Mouse (Mus musculus) mature B cell (primary cell): ENCODE measurements around the gene Ptpn18.

Source experiments
- in situ Hi-C: fragments of 300-500 bp; cut with MboI; formaldehyde crosslinking; loops from 2 replicates; pipeline ENCODE4 v1.14.3; 2019

Gene Ptpn18

GRCm38 (mm10) chr1:34459284-34460060 is at the start of gene Ptpn18:
Ptpn18 (plus strand) TSS chr1:34459762.
- in situ Hi-C loops, result no loop called here

GRCm38 (mm10) chr1:34428466-34428865 is 31.1 kb upstream of the Ptpn18 start:
- in situ Hi-C loops, result loop anchor here (25.0 kb wide), 1 partner anchor 434 kb away; no protein-coding TSS in a partner anchor

- in situ Hi-C loops, result loop anchor here (25.0 kb wide), 1 partner anchor 433 kb away; no protein-coding TSS in a partner anchor
These were observed 30.3 kb upstream of the Ptpn18 start for GRCm38 (mm10) chr1:34429281-34429680.

GRCm38 (mm10) chr1:34430981-34431380 is 28.6 kb upstream of the Ptpn18 start:
- in situ Hi-C loops, result loop anchor here (25.0 kb wide), 1 partner anchor 431 kb away; no protein-coding TSS in a partner anchor

GRCm38 (mm10) chr1:34431431-34431830 is 28.1 kb upstream of the Ptpn18 start:
- in situ Hi-C loops, result loop anchor here (25.0 kb wide), 1 partner anchor 431 kb away; no protein-coding TSS in a partner anchor

- in situ Hi-C loops, result loop anchor here (25.0 kb wide), 1 partner anchor 430 kb away; no protein-coding TSS in a partner anchor
These were observed 27.2 kb upstream of the Ptpn18 start for GRCm38 (mm10) chr1:34432411-34432775.

- in situ Hi-C loops, result loop anchor here (25.0 kb wide), 1 partner anchor 429 kb away; no protein-coding TSS in a partner anchor
These were observed 26.6 kb upstream of the Ptpn18 start for GRCm38 (mm10) chr1:34432776-34433481.

GRCm38 (mm10) chr1:34433891-34434521 is 25.6 kb upstream of the Ptpn18 start:
- in situ Hi-C loops, result loop anchor here (25.0 kb wide), 1 partner anchor 428 kb away; no protein-coding TSS in a partner anchor

GRCm38 (mm10) chr1:34434660-34435160 is 24.9 kb upstream of the Ptpn18 start:
- in situ Hi-C loops, result loop anchor here (25.0 kb wide), 1 partner anchor 428 kb away; no protein-coding TSS in a partner anchor

- in situ Hi-C loops, result loop anchor here (25.0 kb wide), 1 partner anchor 427 kb away; no protein-coding TSS in a partner anchor
These were observed 24.0 kb upstream of the Ptpn18 start for GRCm38 (mm10) chr1:34435371-34436120.

GRCm38 (mm10) chr1:34436374-34436773 is 23.2 kb upstream of the Ptpn18 start:
- in situ Hi-C loops, result loop anchor here (25.0 kb wide), 1 partner anchor 426 kb away; no protein-coding TSS in a partner anchor

- in situ Hi-C loops, result loop anchor here (25.0 kb wide), 1 partner anchor 425 kb away; no protein-coding TSS in a partner anchor
These were observed 22.2 kb upstream of the Ptpn18 start for GRCm38 (mm10) chr1:34437366-34437765.

GRCm38 (mm10) chr1:34438381-34439051 is 21.0 kb upstream of the Ptpn18 start:
- in situ Hi-C loops, result loop anchor here (25.0 kb wide), 1 partner anchor 424 kb away; no protein-coding TSS in a partner anchor

GRCm38 (mm10) chr1:34439215-34439960 is 20.2 kb upstream of the Ptpn18 start, which contains the start of the genes Ccdc115 and Imp4:
Ccdc115 (minus strand) TSS chr1:34439672.
Imp4 (plus strand) TSS chr1:34439851.
- in situ Hi-C loops, result loop anchor here (25.0 kb wide), 1 partner anchor 423 kb away; no protein-coding TSS in a partner anchor

GRCm38 (mm10) chr1:34439961-34440630 is 19.5 kb upstream of the Ptpn18 start:
- in situ Hi-C loops, result loop anchor here (25.0 kb wide), 1 partner anchor 422 kb away; no protein-coding TSS in a partner anchor

GRCm38 (mm10) chr1:34443124-34443523 is 16.4 kb upstream of the Ptpn18 start:
- in situ Hi-C loops, result loop anchor here (25.0 kb wide), 1 partner anchor 419 kb away; no protein-coding TSS in a partner anchor

- in situ Hi-C loops, result no loop called here
These were observed 1.1 kb upstream of the Ptpn18 start for GRCm38 (mm10) chr1:34458431-34458830.

- in situ Hi-C loops, result no loop called here
These were observed 489 bp downstream of the Ptpn18 start for GRCm38 (mm10) chr1:34460061-34460441.

GRCm38 (mm10) chr1:34462766-34463165 is 3.2 kb downstream of the Ptpn18 start:
- in situ Hi-C loops, result no loop called here
